Mouse (Mus musculus): ENCODE results near the gene Serpinf2. TPM values are rescaled to one million over a fixed set of nuclear protein-coding genes. Genes with fewer than 3 reads are reported as not detected.

Serpinf2 gene
- total RNA-seq (2021), result not detected

GRCm38 (mm10) chr11:75439363-75439762 is at the start of gene Serpinf2:
TSS of gene Serpinf2 (minus strand) at chr11:75439591.
- intact Hi-C loops (cut with DNase I), result no loop called here
- no peak for DNase-seq

GRCm38 (mm10) chr11:75487496-75487895 is 48.1 kb upstream of the Serpinf2 start:
- no peak for DNase-seq
- intact Hi-C loops (cut with DNase I), result no loop called here

GRCm38 (mm10) chr11:75486601-75487285 is 47.4 kb upstream of the Serpinf2 start, which contains the start of gene Prpf8:
TSS of gene Prpf8 (plus strand) at chr11:75486816.
- DNase-seq, result peak; percentile 99
- intact Hi-C loops (cut with DNase I), result loop anchor here (1.0 kb wide), 1 partner anchor 18 kb away; no protein-coding TSS in a partner anchor

GRCm38 (mm10) chr11:75486192-75486591 is 46.8 kb upstream of the Serpinf2 start:
- DNase-seq, result no peak

GRCm38 (mm10) chr11:75473376-75473775 is 34.0 kb upstream of the Serpinf2 start:
- no peak for DNase-seq
- intact Hi-C loops (cut with DNase I), result no loop called here

More at GRCm38 (mm10) chr11:75486192-75486591, 46.8 kb upstream of the Serpinf2 start:
- intact Hi-C loops (cut with DNase I), result loop anchor here (1.0 kb wide), 1 partner anchor 18 kb away; no protein-coding TSS in a partner anchor

GRCm38 (mm10) chr11:75472469-75473081 is 33.2 kb upstream of the Serpinf2 start:
- DNase-seq, result no peak
- intact Hi-C loops (cut with DNase I), result no loop called here

GRCm38 (mm10) chr11:75470675-75471074 is 31.3 kb upstream of the Serpinf2 start:
- intact Hi-C loops (cut with DNase I), result no loop called here
- no peak for DNase-seq

GRCm38 (mm10) chr11:75469261-75469660 is 29.9 kb upstream of the Serpinf2 start:
- DNase-seq, result no peak
- intact Hi-C loops (cut with DNase I), result loop anchor here (2.0 to 10.0 kb wide), 2 partner anchors 40 to 294 kb away; partner anchors contain the start of gene Ovca2

- no peak for DNase-seq
- intact Hi-C loops (cut with DNase I), result loop anchor here (1.0 to 10.0 kb wide), 3 partner anchors 18 to 294 kb away; partner anchors contain the start of genes Ovca2 and Prpf8
Measured at GRCm38 (mm10) chr11:75468410-75468809, 29.0 kb upstream of the Serpinf2 start.

- intact Hi-C loops (cut with DNase I), result loop anchor here (1.0 to 10.0 kb wide), 3 partner anchors 19 to 293 kb away; partner anchors contain the start of genes Ovca2 and Prpf8
- peak; percentile 84 to 90 for DNase-seq
Measured at GRCm38 (mm10) chr11:75467512-75468215, 28.3 kb upstream of the Serpinf2 start.

- intact Hi-C loops (cut with DNase I), result loop anchor here (10.0 kb wide), 1 partner anchor 292 kb away; the partner anchor contains the start of gene Ovca2
- DNase-seq, result peak in 1 of 2 experiments; percentile 48
Measured at GRCm38 (mm10) chr11:75466731-75467505, 27.5 kb upstream of the Serpinf2 start.

- intact Hi-C loops (cut with DNase I), result loop anchor here (10.0 kb wide), 1 partner anchor 290 kb away; the partner anchor contains the start of gene Ovca2
- no peak for DNase-seq
Measured at GRCm38 (mm10) chr11:75465051-75465450, 25.7 kb upstream of the Serpinf2 start.

GRCm38 (mm10) chr11:75464417-75464816 is 25.0 kb upstream of the Serpinf2 start:
- intact Hi-C loops (cut with DNase I), result loop anchor here (10.0 kb wide), 1 partner anchor 290 kb away; the partner anchor contains the start of gene Ovca2
- no peak for DNase-seq

GRCm38 (mm10) chr11:75463624-75464023 is 24.2 kb upstream of the Serpinf2 start:
- DNase-seq, result no peak
- intact Hi-C loops (cut with DNase I), result loop anchor here (10.0 kb wide), 1 partner anchor 289 kb away; the partner anchor contains the start of gene Ovca2

- peak; percentile 97 for DNase-seq
- intact Hi-C loops (cut with DNase I), result loop anchor here (10.0 kb wide), 1 partner anchor 288 kb away; the partner anchor contains the start of gene Ovca2
Measured at GRCm38 (mm10) chr11:75462865-75463336, 23.5 kb upstream of the Serpinf2 start.

- peak; percentile 93 to 94 for DNase-seq
- intact Hi-C loops (cut with DNase I), result loop anchor here (10.0 kb wide), 1 partner anchor 288 kb away; the partner anchor contains the start of gene Ovca2
Measured at GRCm38 (mm10) chr11:75462253-75462783, 22.9 kb upstream of the Serpinf2 start.

- intact Hi-C loops (cut with DNase I), result loop anchor here (10.0 kb wide), 1 partner anchor 287 kb away; the partner anchor contains the start of gene Ovca2
Measured at GRCm38 (mm10) chr11:75461743-75462252, 22.4 kb upstream of the Serpinf2 start.

GRCm38 (mm10) chr11:75460844-75461742 is 21.7 kb upstream of the Serpinf2 start, which contains the start of gene Tlcd2:
TSS of gene Tlcd2 (plus strand) at chr11:75461715.
- intact Hi-C loops (cut with DNase I), result loop anchor here (10.0 kb wide), 1 partner anchor 286 kb away; the partner anchor contains the start of gene Ovca2

More at GRCm38 (mm10) chr11:75461743-75462252, 22.4 kb upstream of the Serpinf2 start:
- no peak for DNase-seq

More at GRCm38 (mm10) chr11:75460844-75461742, 21.7 kb upstream of the Serpinf2 start, which contains the start of gene Tlcd2:
- peak; percentile 100 for DNase-seq
